Mouse (Mus musculus) MEL (cell line): ENCODE measurements at regions not wholly inside any gene's neighbourhood (a gene's known extent, or its start where the extent isn't known, plus 50 kb on each side); places are given as distances from the start of the nearest gene placed in this dataset.

Source experiments
- DNase-seq: peaks from one replicate; pipeline ENCODE4 v3.0.0; 2011; ENCODE audit warnings: low read depth, low spot score
- H3K27ac ChIP-seq: 2 replicates; pipeline ENCODE4 v1.5.1; 2012; ENCODE audit warnings: low read depth, mild to moderate bottlenecking, control low read depth, low read length, moderate library complexity; ENCODE audit not compliant: control insufficient read depth
- H3K27me3 ChIP-seq, 2 experiments: fragments of 150-350 bp in 1 of 2; sonication (generic) in 1 of 2; 2 replicates each; pipeline ENCODE4 v1.6.1; 2012; ENCODE audit warnings: low read length in 2 of 2, mild to moderate bottlenecking in 2 of 2, improper control_type of control experiment in 1 of 2, moderate library complexity in 1 of 2; ENCODE audit not compliant: insufficient read depth in 2 of 2, control insufficient read depth in 1 of 2
- H3K36me3 ChIP-seq, 2 experiments: 2 replicates each; pipeline ENCODE4 v1.6.1; 2012 to 2014; ENCODE audit warnings: low read length in 2 of 2, improper control_type of control experiment in 1 of 2, inconsistent platforms in 1 of 2, mild to moderate bottlenecking in 1 of 2; ENCODE audit not compliant: insufficient read depth in 2 of 2, control insufficient read depth in 1 of 2
- H3K4me1 ChIP-seq, 2 experiments: fragments of 150-350 bp in 1 of 2; sonication (generic) in 1 of 2; 2 replicates each; pipeline ENCODE4 v1.6.1; 2012; ENCODE audit warnings: low read length in 2 of 2, improper control_type of control experiment in 1 of 2, mild to moderate bottlenecking in 1 of 2; ENCODE audit not compliant: insufficient read depth in 2 of 2, control insufficient read depth in 1 of 2
- H3K4me3 ChIP-seq, 2 experiments: fragments of 150-350 bp in 1 of 2; sonication (generic) in 1 of 2; 2 replicates each; pipeline ENCODE4 v1.5.1; 2012; ENCODE audit warnings: low read depth in 2 of 2, low read length in 2 of 2, mild to moderate bottlenecking in 2 of 2, moderate library complexity in 2 of 2, control low read depth in 1 of 2, improper control_type of control experiment in 1 of 2; ENCODE audit not compliant: control insufficient read depth in 1 of 2, insufficient read depth in 1 of 2
- H3K79me2 ChIP-seq: 2 replicates; pipeline ENCODE4 v1.6.1; 2012; ENCODE audit warnings: mild to moderate bottlenecking, low read length, moderate library complexity; ENCODE audit not compliant: control insufficient read depth, poor library complexity, insufficient read depth
- H3K9ac ChIP-seq: 2 replicates; pipeline ENCODE4 v1.6.1; 2012; ENCODE audit warnings: low read depth, mild to moderate bottlenecking, control low read depth, low read length, moderate library complexity; ENCODE audit not compliant: control insufficient read depth, poor library complexity, severe bottlenecking
- H3K9me3 ChIP-seq: fragments of 150-350 bp; sonication (generic); replicated peaks from 2 replicates; pipeline ENCODE4 v1.6.1; 2012; ENCODE audit warnings: mild to moderate bottlenecking, low read length, improper control_type of control experiment, moderate library complexity; ENCODE audit not compliant: insufficient read depth
- CHD1 ChIP-seq: IDR thresholded peaks from 2 replicates; pipeline ENCODE4 v1.6.1; 2012; ENCODE audit warnings: low read depth, mild to moderate bottlenecking, inconsistent platforms, low read length, improper control_type of control experiment
- EP300 ChIP-seq, 2 experiments: IDR thresholded peaks; 2 replicates each; pipeline ENCODE4 v1.6.1; 2011; ENCODE audit warnings: improper control_type of control experiment in 2 of 2, low read length in 2 of 2, low read depth in 1 of 2, mild to moderate bottlenecking in 1 of 2
- GABPA ChIP-seq: IDR thresholded peaks from 2 replicates; pipeline ENCODE4 v1.6.1; 2012; ENCODE audit warnings: low read depth, mild to moderate bottlenecking, inconsistent platforms, low read length, improper control_type of control experiment, moderate library complexity
- GATA1 ChIP-seq: IDR thresholded peaks from 2 replicates; pipeline ENCODE4 v1.6.1; 2011; ENCODE audit warnings: low read depth, low read length, improper control_type of control experiment
- HCFC1 ChIP-seq: IDR thresholded peaks from 2 replicates; pipeline ENCODE4 v1.6.1; 2012; ENCODE audit warnings: low read depth, mild to moderate bottlenecking, inconsistent platforms, low read length, improper control_type of control experiment, moderate library complexity
- MAFK ChIP-seq: IDR thresholded peaks from 2 replicates; pipeline ENCODE4 v1.6.1; 2011; ENCODE audit warnings: low read depth, mild to moderate bottlenecking, low read length, improper control_type of control experiment, borderline replicate concordance
- MAX ChIP-seq: IDR thresholded peaks from 2 replicates; pipeline ENCODE4 v1.6.1; 2011; ENCODE audit warnings: low read length, improper control_type of control experiment
- MEF2A ChIP-seq: IDR thresholded peaks from 2 replicates; pipeline ENCODE4 v1.6.1; 2014; ENCODE audit warnings: low read depth, mild to moderate bottlenecking, inconsistent platforms, low read length, improper control_type of control experiment; ENCODE audit not compliant: poor library complexity, insufficient replicate concordance, severe bottlenecking; ENCODE audit errors: extremely low read depth
- MXI1 ChIP-seq: IDR thresholded peaks from 2 replicates; pipeline ENCODE4 v1.6.1; 2011; ENCODE audit warnings: mild to moderate bottlenecking, low read depth, low read length, improper control_type of control experiment
- MYB ChIP-seq: IDR thresholded peaks from 2 replicates; pipeline ENCODE4 v1.6.1; 2011; ENCODE audit warnings: mild to moderate bottlenecking, low read depth, low read length, improper control_type of control experiment
- NELFE ChIP-seq: IDR thresholded peaks from 2 replicates; pipeline ENCODE4 v1.6.1; 2011; ENCODE audit warnings: low read depth, low read length, improper control_type of control experiment
- NRF1 ChIP-seq: IDR thresholded peaks from 2 replicates; pipeline ENCODE4 v1.6.1; 2014; ENCODE audit warnings: low read depth, mild to moderate bottlenecking, inconsistent platforms, low read length, improper control_type of control experiment, moderate library complexity; ENCODE audit not compliant: poor library complexity, insufficient read depth, severe bottlenecking
- POLR2A ChIP-seq, 2 experiments: IDR thresholded peaks; 2 replicates each; pipeline ENCODE4 v1.6.1; 2011 to 2012; ENCODE audit warnings: low read length in 2 of 2, mild to moderate bottlenecking in 2 of 2, control low read depth in 1 of 2, improper control_type of control experiment in 1 of 2, low read depth in 1 of 2, moderate library complexity in 1 of 2; ENCODE audit not compliant: control insufficient read depth in 1 of 2, insufficient read depth in 1 of 2, poor library complexity in 1 of 2
- POLR2AphosphoS5 ChIP-seq: IDR thresholded peaks from 2 replicates; pipeline ENCODE4 v1.6.1; 2012; ENCODE audit warnings: low read depth, borderline replicate concordance, mild to moderate bottlenecking, inconsistent platforms, low read length, moderate library complexity, mixed read lengths
- RAD21 ChIP-seq: IDR thresholded peaks from 2 replicates; pipeline ENCODE4 v1.6.1; 2011; ENCODE audit warnings: mild to moderate bottlenecking, low read depth, low read length, improper control_type of control experiment
- RCOR1 ChIP-seq: IDR thresholded peaks from 2 replicates; pipeline ENCODE4 v1.6.1; 2012; ENCODE audit warnings: low read depth, mild to moderate bottlenecking, inconsistent platforms, low read length, improper control_type of control experiment
- TCF12 ChIP-seq: IDR thresholded peaks from 2 replicates; pipeline ENCODE4 v1.6.1; 2014; ENCODE audit warnings: low read depth, mild to moderate bottlenecking, inconsistent platforms, low read length, improper control_type of control experiment, moderate library complexity
- USF1 ChIP-seq: IDR thresholded peaks from 2 replicates; pipeline ENCODE4 v1.6.1; 2014; ENCODE audit warnings: low read depth, mild to moderate bottlenecking, inconsistent platforms, low read length, improper control_type of control experiment, moderate library complexity
- USF2 ChIP-seq, 2 experiments: IDR thresholded peaks; 2 replicates each; pipeline ENCODE4 v1.6.1; 2011 to 2012; ENCODE audit warnings: improper control_type of control experiment in 2 of 2, low read length in 2 of 2, borderline replicate concordance in 1 of 2, inconsistent platforms in 1 of 2, low read depth in 1 of 2, mild to moderate bottlenecking in 1 of 2; ENCODE audit not compliant: insufficient read depth in 1 of 2
- ZC3H11A ChIP-seq: IDR thresholded peaks from 2 replicates; pipeline ENCODE4 v1.6.1; 2012; ENCODE audit warnings: low read depth, mild to moderate bottlenecking, inconsistent platforms, low read length, improper control_type of control experiment
- ZKSCAN1 ChIP-seq: IDR thresholded peaks from 2 replicates; pipeline ENCODE4 v1.6.1; 2012; ENCODE audit warnings: low read depth, mild to moderate bottlenecking, inconsistent platforms, low read length, improper control_type of control experiment, moderate library complexity
- ZMIZ1 ChIP-seq: IDR thresholded peaks from 2 replicates; pipeline ENCODE4 v1.6.1; 2012; ENCODE audit warnings: low read depth, mild to moderate bottlenecking, inconsistent platforms, low read length, improper control_type of control experiment, moderate library complexity

DNA sequence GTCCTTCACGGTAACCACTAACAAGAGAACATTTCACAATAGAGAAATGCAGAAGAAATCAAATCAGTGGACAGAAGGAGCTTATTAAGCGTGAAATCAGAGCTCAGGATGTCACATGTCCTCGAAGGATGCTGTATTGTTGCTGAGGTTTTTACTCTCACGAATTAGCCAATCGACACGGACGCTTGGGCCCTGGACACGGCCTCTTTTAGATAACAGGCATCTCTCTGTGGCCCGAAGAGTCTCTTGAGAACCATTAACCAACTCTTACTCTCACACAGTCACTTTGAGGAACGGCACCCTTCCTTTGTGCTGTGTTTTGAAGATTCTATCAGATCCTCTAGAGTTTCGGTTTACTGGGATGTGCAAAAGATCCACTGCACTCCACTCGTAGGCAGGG is 128.2 kb downstream of the Tsen15 start:
- Histone ChIP-seq H3K79me2 (no peaks in the 10 kb centered on the region), H3K27ac (no peak overlapping the region), H3K36me3 (no peaks in the 10 kb centered on the region), H3K9ac (no peak overlapping the region), H3K4me3 (no peak overlapping the region), H3K9me3 (no peaks in the 10 kb centered on the region), H3K4me1 (no peaks in the 10 kb centered on the region), H3K27me3 (no peaks in the 10 kb centered on the region; a peak in 2 of 4 replicates)
- no peak for DNase-seq
- TF ChIP-seq HCFC1 (no peak), RAD21 (no peak), RCOR1 (no peak), POLR2A (IDR thresholded peaks at IDR 0.05; ENCODE audit: control insufficient read depth in 1 of 2, insufficient read depth in 1 of 2, low read depth in 1 of 2, low read length in 2 of 2, poor library complexity in 1 of 2) (no peak), NRF1 (no peak), USF2 (IDR thresholded peaks at IDR 0.05; ENCODE audit: borderline replicate concordance in 1 of 2, insufficient read depth in 1 of 2, low read depth in 1 of 2, low read length in 2 of 2) (no peak), MAFK (no peak), USF1 (no peak), MYB (no peak), MAX (no peak), TCF12 (no peak), GATA1 (no peak), ZC3H11A (no peak)

DNA sequence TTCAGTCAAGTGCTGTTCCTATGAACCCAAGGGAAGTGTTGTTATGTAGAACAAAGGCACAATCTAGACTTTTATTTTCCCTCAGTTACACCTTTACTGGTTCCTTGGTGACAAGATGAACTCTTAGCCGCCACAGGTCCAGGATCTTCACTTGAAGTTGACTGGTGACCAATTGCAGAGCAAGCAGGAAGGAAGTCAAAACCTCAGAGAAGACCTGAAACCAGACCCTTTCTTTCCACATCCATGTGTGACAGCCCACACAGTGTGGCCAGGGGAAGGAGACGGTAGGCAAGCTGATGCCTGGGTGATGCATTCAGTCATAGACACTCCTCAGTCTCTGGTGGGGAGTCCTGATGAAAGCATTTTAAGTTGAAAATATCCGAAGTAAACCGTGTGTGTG is 132.6 kb downstream of the Tsen15 start:
- no peak overlapping the region for H3K4me3 ChIP-seq
- H3K9me3 ChIP-seq, result no peaks in the 10 kb centered on the region
- H3K36me3 ChIP-seq, result no peaks in the 10 kb centered on the region
- H3K9ac ChIP-seq, result no peak overlapping the region
- H3K27me3 ChIP-seq, result peaks cover 1 to 2% of the 10 kb centered on the region in 2 experiments; a peak in 2 of 4 replicates
- H3K27ac ChIP-seq, result no peak overlapping the region
- DNase-seq, result no peak
- H3K79me2 ChIP-seq, result no peaks in the 10 kb centered on the region
- TF ChIP-seq GABPA, result no peak
- TF ChIP-seq MAX, result no peak
- TF ChIP-seq EP300 (IDR thresholded peaks at IDR 0.05; ENCODE audit: low read depth in 1 of 2, low read length in 2 of 2), result no peak
- TF ChIP-seq, all 39 proteins: peak for 0
- no peaks in the 10 kb centered on the region for H3K4me1 ChIP-seq

DNA sequence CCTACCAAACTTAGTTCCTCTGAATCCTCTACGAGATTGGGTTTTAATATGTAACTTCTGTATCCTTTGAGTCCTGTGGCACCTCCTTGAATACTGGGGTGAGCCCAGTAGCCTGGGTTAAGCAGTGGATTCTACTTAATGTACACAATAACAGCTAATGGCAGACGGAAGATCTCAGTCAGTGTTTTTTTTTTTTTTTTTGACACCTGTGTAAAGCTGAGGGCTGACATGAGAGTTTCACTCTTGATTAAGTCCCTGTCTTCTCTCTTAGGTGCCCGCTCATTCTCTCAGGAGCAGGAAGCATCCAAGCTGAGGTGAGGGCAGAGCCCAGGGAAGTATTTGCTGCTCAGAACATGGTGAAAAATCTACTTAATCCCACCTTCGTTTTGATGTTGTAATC is 133.0 kb downstream of the Tsen15 start:
- Histone ChIP-seq H3K27ac (no peak overlapping the region), H3K4me1 (no peaks in the 10 kb centered on the region), H3K79me2 (no peaks in the 10 kb centered on the region), H3K9ac (no peak overlapping the region), H3K36me3 (no peaks in the 10 kb centered on the region), H3K27me3 (peaks cover 1 to 2% of the 10 kb centered on the region in 2 experiments; a peak in 2 of 4 replicates), H3K4me3 (no peak overlapping the region), H3K9me3 (no peaks in the 10 kb centered on the region)
- TF ChIP-seq ZMIZ1 (no peak), ZKSCAN1 (no peak), MXI1 (no peak), CHD1 (no peak), MEF2A (no peak), POLR2AphosphoS5 (no peak), MAX (no peak), NELFE (no peak)
- no peak for DNase-seq
